Mouse (Mus musculus) Patski (cell line): ENCODE results near the gene Chtf18. TPM values are rescaled to one million over a fixed set of nuclear protein-coding genes. Genes with fewer than 3 reads are reported as not detected.

Source experiments
- ATAC-seq: fragments of 100-300 bp; one replicate; pipeline ENCODE4 v1.8.0; 2021
- CTCF ChIA-PET: fragments of 350-600 bp; sonication (Branson Sonifier 250); formaldehyde crosslinking; loops from one replicate; lab custom pipeline; 2022; ENCODE audit warnings: inconsistent platforms; lab: Charles Lee
- POLR2A ChIA-PET: fragments of 350-600 bp; sonication (Branson Sonifier 250); formaldehyde crosslinking; loops from one replicate; lab custom pipeline; 2022; ENCODE audit warnings: antibody characterized with exemption, inconsistent platforms; lab: Charles Lee
- DNase-seq: peaks from one replicate; pipeline ENCODE4 v3.0.0-alpha.2; 2011; ENCODE audit warnings: low read depth, low spot score
- H3K27me3 ChIP-seq: fragments of 371-371 bp; one replicate; pipeline ENCODE4 v1.5.1; 2021
- CTCF ChIP-seq: fragments of 100-300 bp; IDR thresholded peaks from one replicate; pipeline ENCODE4 v1.5.1; 2021
- in situ Hi-C: fragments of 300-500 bp; cut with MboI; formaldehyde crosslinking; loops from 3 replicates; pipeline ENCODE4 v1.11.1; 2018; ENCODE audit warnings: low pct_unique_long_range_greater_than_20kb, mixed read lengths
- polyA plus RNA-seq: library from polyadenylated mRNA; unstranded; gene quantifications from one replicate; pipeline ENCODE4 v1.2.3, GENCODE M21; 2021

Chtf18 gene
- polyA plus RNA-seq, 1 experiment from 2014 or later = 13.0 TPM

GRCm38 (mm10) chr17:25715627-25716026, 11.6 kb downstream of the Chtf18 start:
- H3K27me3 ChIP-seq = no peaks in the 10 kb centered on the region
- CTCF ChIA-PET = interaction anchor here (1.1 kb wide), 1 partner anchor 69 kb away, joined by 3 read pairs; no protein-coding TSS in a partner anchor
- ATAC-seq (no peak), DNase-seq (no peak)
- TF ChIP-seq CTCF = no peak
- in situ Hi-C loops = no loop called here
- POLR2A ChIA-PET = interaction anchor here (0.5 kb wide), 1 partner anchor 1903 kb away, joined by 3 read pairs; no protein-coding TSS in a partner anchor

- ATAC-seq = peak; percentile 42
Observed at GRCm38 (mm10) chr17:25711136-25711535, 16.1 kb downstream of the Chtf18 start.

GRCm38 (mm10) chr17:25709994-25710393, 17.2 kb downstream of the Chtf18 start:
- no peak for ATAC-seq
- in situ Hi-C loops = no loop called here
- DNase-seq = no peak
- peaks cover 4% of the 10 kb centered on the region for H3K27me3 ChIP-seq
- no peak for TF ChIP-seq CTCF
- ChIA-PET POLR2A (no interaction called here), CTCF (no interaction called here)

More at GRCm38 (mm10) chr17:25711136-25711535, 16.1 kb downstream of the Chtf18 start:
- peak; percentile 33 for DNase-seq
- in situ Hi-C loops = no loop called here
- CTCF ChIA-PET = interaction anchor here (0.7 to 1.7 kb wide), 4 partner anchors 13 to 143 kb away, joined by 3 to 6 read pairs (median 4); no protein-coding TSS in a partner anchor
- TF ChIP-seq CTCF = no peak
- POLR2A ChIA-PET = no interaction called here
- H3K27me3 ChIP-seq = peaks cover 4% of the 10 kb centered on the region

GRCm38 (mm10) chr17:25700863-25701496, 26.2 kb downstream of the Chtf18 start:
- DNase-seq = no peak

GRCm38 (mm10) chr17:25698446-25698845, 28.8 kb downstream of the Chtf18 start:
- CTCF ChIA-PET = interaction anchor here (1.0 to 2.8 kb wide), 7 partner anchors 13 to 222 kb away, joined by 3 to 17 read pairs (median 4); partner anchors contain the start of gene Lmf1
- peak; percentile 87 for TF ChIP-seq CTCF
- H3K27me3 ChIP-seq = peaks cover 16% of the 10 kb centered on the region
- POLR2A ChIA-PET = no interaction called here
- peak; percentile 15 for DNase-seq
- in situ Hi-C loops = loop anchor here (5.0 kb wide), 4 partner anchors 126 to 296 kb away; partner anchors contain the start of gene Sox8
- ATAC-seq = no peak

More at GRCm38 (mm10) chr17:25700863-25701496, 26.2 kb downstream of the Chtf18 start:
- peaks cover 16% of the 10 kb centered on the region for H3K27me3 ChIP-seq
- in situ Hi-C loops = no loop called here
- no peak for ATAC-seq
- TF ChIP-seq CTCF = peak; percentile 63
- CTCF ChIA-PET = no interaction called here
- POLR2A ChIA-PET = no interaction called here

GRCm38 (mm10) chr17:25696263-25696662, 31.0 kb downstream of the Chtf18 start:
- ATAC-seq (no peak), DNase-seq (no peak)
- no peak for TF ChIP-seq CTCF
- ChIA-PET CTCF (interaction anchor here (0.9 to 1.5 kb wide), 4 partner anchors 14 to 188 kb away, joined by 3 to 4 read pairs (median 3); no protein-coding TSS in a partner anchor), POLR2A (interaction anchor here (0.6 kb wide), 1 partner anchor 128 kb away, joined by 3 read pairs; no protein-coding TSS in a partner anchor)
- in situ Hi-C loops = loop anchor here (5.0 kb wide), 4 partner anchors 124 to 294 kb away; partner anchors contain the start of gene Sox8
- H3K27me3 ChIP-seq = no peaks in the 10 kb centered on the region

- ATAC-seq = no peak
- no peak for DNase-seq
- in situ Hi-C loops = no loop called here
- H3K27me3 ChIP-seq = peaks cover 21% of the 10 kb centered on the region
- TF ChIP-seq CTCF = no peak
- ChIA-PET POLR2A (no interaction called here), CTCF (interaction anchor here (0.9 to 1.1 kb wide), 2 partner anchors 23 to 182 kb away, joined by 3 read pairs; no protein-coding TSS in a partner anchor)
Observed at GRCm38 (mm10) chr17:25688922-25689321, 38.3 kb downstream of the Chtf18 start.

GRCm38 (mm10) chr17:25686323-25686722, 40.9 kb downstream of the Chtf18 start:
- in situ Hi-C loops = no loop called here
- H3K27me3 ChIP-seq = peaks cover 21% of the 10 kb centered on the region
- POLR2A ChIA-PET = no interaction called here
- no peak for ATAC-seq
- no peak for TF ChIP-seq CTCF
- CTCF ChIA-PET = no interaction called here
- no peak for DNase-seq

- H3K27me3 ChIP-seq = peaks cover 20% of the 10 kb centered on the region
- ATAC-seq (no peak), DNase-seq (no peak)
- in situ Hi-C loops = no loop called here
- CTCF ChIA-PET = interaction anchor here (1.5 kb wide), 1 partner anchor 14 kb away, joined by 3 read pairs; no protein-coding TSS in a partner anchor
- POLR2A ChIA-PET = no interaction called here
- no peak for TF ChIP-seq CTCF
Observed at GRCm38 (mm10) chr17:25681636-25682035, 45.6 kb downstream of the Chtf18 start.

- in situ Hi-C loops = no loop called here
- no peak for TF ChIP-seq CTCF
- POLR2A ChIA-PET = no interaction called here
Observed at GRCm38 (mm10) chr17:25679818-25680217, 47.4 kb downstream of the Chtf18 start.

GRCm38 (mm10) chr17:25677969-25678368, 49.2 kb downstream of the Chtf18 start:
- TF ChIP-seq CTCF = no peak
- DNase-seq = no peak
- CTCF ChIA-PET = no interaction called here
- POLR2A ChIA-PET = no interaction called here
- ATAC-seq = no peak
- H3K27me3 ChIP-seq = peaks cover 14% of the 10 kb centered on the region
- in situ Hi-C loops = no loop called here

More at GRCm38 (mm10) chr17:25679818-25680217, 47.4 kb downstream of the Chtf18 start:
- H3K27me3 ChIP-seq = peaks cover 14% of the 10 kb centered on the region
- DNase-seq = no peak
- no peak for ATAC-seq
- CTCF ChIA-PET = no interaction called here
